Mouse (Mus musculus) limb, embryonic 15.5 days (tissue): Measurements from ENCODE around the gene Nom1. TPM values are rescaled to one million over a fixed set of nuclear protein-coding genes. Genes with fewer than 3 reads are reported as not detected.

ENCODE experiments used
- ATAC-seq: fragments of 200-750 bp; cut with Nextera tagmentation; 2 replicates; pipeline ENCODE4 v1.8.0; 2017; ENCODE audit warnings: low read depth, moderate TSS enrichment; ENCODE audit not compliant: insufficient number of reproducible peaks, low FRiP score, low TSS enrichment
- H3K27ac ChIP-seq: fragments of 300-500 bp; sonication (generic); 2 replicates; pipeline ENCODE4 v1.5.1; 2015; ENCODE audit warnings: moderate library complexity, mild to moderate bottlenecking, inconsistent platforms
- H3K27me3 ChIP-seq: fragments of 300-500 bp; sonication (generic); 2 replicates; pipeline ENCODE4 v1.6.1; 2015; ENCODE audit warnings: inconsistent platforms
- H3K36me3 ChIP-seq: fragments of 300-500 bp; sonication (generic); 2 replicates; pipeline ENCODE4 v1.6.1; 2015; ENCODE audit warnings: inconsistent platforms
- H3K4me1 ChIP-seq: fragments of 300-500 bp; sonication (generic); 2 replicates; pipeline ENCODE4 v1.6.1; 2015; ENCODE audit warnings: inconsistent platforms
- H3K4me2 ChIP-seq: fragments of 300-500 bp; sonication (generic); 2 replicates; pipeline ENCODE4 v1.6.1; 2015; ENCODE audit warnings: mild to moderate bottlenecking, inconsistent platforms
- H3K4me3 ChIP-seq: fragments of 300-500 bp; sonication (generic); 2 replicates; pipeline ENCODE4 v1.5.1; 2015; ENCODE audit warnings: mild to moderate bottlenecking, inconsistent platforms
- H3K9ac ChIP-seq: fragments of 300-500 bp; sonication (generic); 2 replicates; pipeline ENCODE4 v1.6.1; 2015; ENCODE audit warnings: inconsistent platforms
- H3K9me3 ChIP-seq: fragments of 300-500 bp; sonication (generic); 2 replicates; pipeline ENCODE4 v1.6.1; 2016; ENCODE audit warnings: inconsistent platforms
- WGBS: fragments of 180-500 bp; shearing (Covaris S2); methylation state at CpG from one replicate; pipeline ENCODE4 v1.1.7; 2015; 5-methylcytosine and 5-hydroxymethylcytosine counted together
- polyA plus RNA-seq: library from polyadenylated mRNA; unstranded; fragments of >200 nt; fragmentation: Nextera tagmentation; extraction: Ambion mirVana; gene quantifications from 2 replicates; pipeline ENCODE4 v1.2.1, GENCODE M21; 2015

The Nom1 gene
- polyA plus RNA-seq, 1 experiment from 2014 or later, result 25.8 TPM

DNA sequence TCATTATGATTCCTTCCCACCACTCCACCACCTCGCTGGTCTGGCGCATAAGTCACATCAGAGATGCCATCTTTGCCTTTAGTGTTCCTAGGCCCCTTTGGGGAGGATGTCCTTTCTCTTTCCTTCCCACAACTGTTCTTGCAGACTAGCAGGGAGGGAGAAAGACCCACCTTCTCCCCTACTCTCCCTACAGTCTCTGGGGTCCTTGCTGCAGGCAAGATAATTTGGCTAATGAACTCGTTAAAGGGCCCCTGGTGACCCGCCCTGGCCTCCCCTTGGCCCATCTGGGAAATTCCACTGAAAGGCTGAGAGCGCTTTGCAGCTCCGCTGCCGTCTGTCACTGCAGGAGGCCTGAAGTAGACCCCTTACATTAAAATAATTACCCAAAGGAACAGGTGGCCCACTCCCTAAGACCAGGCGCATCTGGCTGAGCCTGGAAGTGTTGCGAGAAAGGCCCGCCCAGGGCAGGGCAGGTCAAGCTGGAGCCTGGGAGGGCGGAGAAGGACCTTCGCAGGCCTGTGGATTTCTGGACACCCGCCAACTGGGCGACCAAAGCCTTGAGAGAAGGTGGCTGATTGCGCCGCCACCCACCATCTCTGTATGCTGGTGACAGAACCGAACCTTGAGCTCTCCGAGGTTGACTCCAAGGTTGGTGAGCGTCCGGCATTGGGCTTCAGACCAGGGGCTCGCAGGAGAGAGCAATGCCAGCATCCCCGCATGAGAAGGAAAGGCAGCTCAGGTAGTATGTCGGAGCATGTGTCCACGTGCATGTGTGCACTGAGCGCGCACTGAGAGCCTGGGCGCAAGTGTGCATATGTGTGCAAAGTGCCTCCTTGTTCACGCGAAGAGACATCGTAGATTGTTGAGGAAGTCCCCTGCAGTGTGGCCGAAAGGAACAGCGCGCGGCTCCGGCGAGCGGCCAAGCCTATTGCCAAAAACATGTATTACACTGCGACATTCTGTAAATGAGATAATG, 50.8 kb downstream of the Nom1 start:
- Histone ChIP-seq H3K9ac (no peak overlapping the region), H3K4me3 (no peak overlapping the region), H3K4me1 (peaks cover 9% of the 10 kb centered on the region), H3K4me2 (no peak overlapping the region), H3K27ac (no peak overlapping the region), H3K27me3 (peaks cover 95% of the 10 kb centered on the region), H3K36me3 (no peaks in the 10 kb centered on the region), H3K9me3 (no peaks in the 10 kb centered on the region)
- ATAC-seq, result no peak
- 2% methylated on average over 38 of the region's 38 CpGs for WGBS

DNA sequence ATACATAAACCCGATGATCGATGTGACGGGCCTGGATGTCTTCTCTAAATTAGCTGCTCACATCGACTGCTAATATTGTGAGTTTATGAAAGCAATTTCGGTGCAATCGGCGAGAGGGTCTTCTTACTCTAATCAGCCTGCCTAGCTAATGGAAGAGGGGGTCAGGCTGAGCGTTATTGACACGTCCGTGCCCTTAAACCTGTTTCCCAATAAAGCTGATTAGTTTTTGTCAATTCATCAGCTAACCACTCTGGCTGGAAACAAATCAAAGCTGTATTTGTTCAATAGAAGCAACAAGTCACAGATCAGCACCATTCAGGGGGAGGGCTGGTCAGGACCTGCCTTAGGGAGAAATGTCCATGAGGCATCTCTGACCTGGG, 51.5 kb downstream of the Nom1 start:
- Histone ChIP-seq H3K4me3 (no peak overlapping the region), H3K9me3 (no peaks in the 10 kb centered on the region), H3K4me2 (no peak overlapping the region), H3K9ac (no peak overlapping the region), H3K27me3 (peaks cover 91% of the 10 kb centered on the region), H3K4me1 (peaks cover 9% of the 10 kb centered on the region), H3K36me3 (no peaks in the 10 kb centered on the region), H3K27ac (no peak overlapping the region)
- 4% methylated on average over 10 of the region's 10 CpGs for WGBS
- no peak for ATAC-seq

DNA sequence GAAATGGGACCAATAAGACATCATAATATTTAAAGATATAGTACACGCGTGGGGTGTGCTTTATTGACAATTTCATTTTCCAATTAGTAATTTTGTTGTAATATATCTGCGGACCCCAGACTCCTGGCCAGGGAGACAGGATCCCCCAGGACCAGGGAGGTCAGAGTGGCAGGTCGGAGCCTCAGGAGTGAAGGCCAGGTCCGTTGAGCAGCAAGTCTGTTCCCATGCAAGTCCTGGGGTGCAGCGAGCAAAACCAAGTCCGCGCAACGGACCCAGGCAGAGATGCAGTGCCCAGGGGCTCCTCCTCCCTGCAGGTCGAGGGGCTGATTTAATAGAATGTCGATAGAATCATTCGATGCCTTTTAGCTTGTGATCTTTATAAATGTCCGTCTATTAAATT, 52.9 kb downstream of the Nom1 start:
- ATAC-seq, result no peak
- 12% methylated on average over 13 of the region's 13 CpGs for WGBS
- Histone ChIP-seq H3K9ac (no peak overlapping the region), H3K36me3 (no peaks in the 10 kb centered on the region), H3K4me1 (peaks cover 9% of the 10 kb centered on the region), H3K27me3 (peaks cover 80% of the 10 kb centered on the region), H3K27ac (no peak overlapping the region), H3K4me2 (no peak overlapping the region), H3K4me3 (no peak overlapping the region), H3K9me3 (no peaks in the 10 kb centered on the region)

DNA sequence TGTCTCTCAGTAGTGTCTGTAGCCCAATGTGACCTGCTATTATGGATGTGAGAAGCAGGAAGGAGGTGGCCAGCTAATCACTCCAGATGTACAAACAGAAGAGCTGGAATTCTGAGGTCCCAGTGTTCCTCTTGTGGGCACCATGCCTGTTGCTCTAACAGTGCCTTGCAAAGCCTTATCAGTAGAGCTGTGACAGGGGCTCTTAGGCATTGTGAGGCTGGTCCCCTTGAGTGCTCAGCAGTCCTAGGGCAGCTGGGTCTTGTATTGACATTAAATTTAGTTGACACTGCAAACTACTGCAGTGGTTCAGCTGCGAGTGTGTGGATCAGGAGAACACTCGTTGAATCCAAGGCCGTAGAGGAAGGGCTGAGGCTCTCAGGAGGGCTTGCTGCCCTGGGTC, 72.5 kb downstream of the Nom1 start:
- Histone ChIP-seq H3K9me3 (no peaks in the 10 kb centered on the region), H3K4me3 (no peak overlapping the region), H3K9ac (no peak overlapping the region), H3K4me2 (no peak overlapping the region), H3K36me3 (no peaks in the 10 kb centered on the region), H3K27ac (no peak overlapping the region), H3K4me1 (no peaks in the 10 kb centered on the region), H3K27me3 (no peaks in the 10 kb centered on the region)
- 73% methylated on average over 3 of the region's 3 CpGs for WGBS
- ATAC-seq, result no peak

Other genes with a start within 250 kb of the Nom1 start
- 2.6 and 4.3 TPM in 2 replicates for gene Rnf32, start 238.7 kb upstream of the Nom1 start, polyA plus RNA-seq
- 11.7 TPM in 2 replicates for gene Lmbr1, start 56.3 kb upstream of the Nom1 start, polyA plus RNA-seq
- not detected in 2 replicates for gene Mnx1, start 43.8 kb downstream of the Nom1 start, polyA plus RNA-seq
- gene Ube3c, start 134.6 kb downstream of the Nom1 start, polyA plus RNA-seq, result 19.7 and 24.6 TPM in 2 replicates